Mouse (Mus musculus): ENCODE data around the gene Gucy2g. TPM values are rescaled to one million over a fixed set of nuclear protein-coding genes. Genes with fewer than 3 reads are reported as not detected.

The Gucy2g gene
- total RNA-seq (2021), result 1 to 10 TPM; 2.8 to 3.2 TPM

- intact Hi-C loops (cut with DNase I), result no loop called here
- DNase-seq (ENCODE audit: low spot score in 2 of 2), result no peak
Measured at GRCm38 (mm10) chr19:55241186-55241645, at the start of gene Gucy2g. TSS of gene Gucy2g (minus strand) at chr19:55241236.

GRCm38 (mm10) chr19:55288974-55289373 is 47.9 kb upstream of the Gucy2g start:
- no peak for DNase-seq (ENCODE audit: low spot score in 2 of 2)
- intact Hi-C loops (cut with DNase I), result no loop called here

GRCm38 (mm10) chr19:55286034-55286433 is 45.0 kb upstream of the Gucy2g start:
- intact Hi-C loops (cut with DNase I), result no loop called here
- DNase-seq (ENCODE audit: low spot score in 2 of 2), result no peak

GRCm38 (mm10) chr19:55284093-55284492 is 43.1 kb upstream of the Gucy2g start:
- no peak for DNase-seq (ENCODE audit: low spot score in 2 of 2)
- intact Hi-C loops (cut with DNase I), result no loop called here

- DNase-seq (ENCODE audit: low spot score in 2 of 2), result no peak
- intact Hi-C loops (cut with DNase I), result no loop called here
Measured at GRCm38 (mm10) chr19:55276770-55277169, 35.7 kb upstream of the Gucy2g start.

GRCm38 (mm10) chr19:55276100-55276499 is 35.1 kb upstream of the Gucy2g start:
- intact Hi-C loops (cut with DNase I), result no loop called here

GRCm38 (mm10) chr19:55273340-55273739 is 32.3 kb upstream of the Gucy2g start:
- no peak for DNase-seq (ENCODE audit: low spot score in 2 of 2)
- intact Hi-C loops (cut with DNase I), result no loop called here

More at GRCm38 (mm10) chr19:55276100-55276499, 35.1 kb upstream of the Gucy2g start:
- no peak for DNase-seq (ENCODE audit: low spot score in 2 of 2)

- intact Hi-C loops (cut with DNase I), result no loop called here
- DNase-seq (ENCODE audit: low spot score in 2 of 2), result no peak
Measured at GRCm38 (mm10) chr19:55271448-55271847, 30.4 kb upstream of the Gucy2g start.

- intact Hi-C loops (cut with DNase I), result no loop called here
- DNase-seq (ENCODE audit: low spot score in 2 of 2), result no peak
Measured at GRCm38 (mm10) chr19:55269051-55269450, 28.0 kb upstream of the Gucy2g start.

- intact Hi-C loops (cut with DNase I), result no loop called here
- DNase-seq (ENCODE audit: low spot score in 2 of 2), result no peak
Measured at GRCm38 (mm10) chr19:55268150-55268549, 27.1 kb upstream of the Gucy2g start.

- intact Hi-C loops (cut with DNase I), result no loop called here
- DNase-seq (ENCODE audit: low spot score in 2 of 2), result no peak
Measured at GRCm38 (mm10) chr19:55266786-55267185, 25.8 kb upstream of the Gucy2g start.

GRCm38 (mm10) chr19:55265269-55265668 is 24.2 kb upstream of the Gucy2g start:
- no peak for DNase-seq (ENCODE audit: low spot score in 2 of 2)
- intact Hi-C loops (cut with DNase I), result no loop called here

GRCm38 (mm10) chr19:55260389-55261184 is 19.6 kb upstream of the Gucy2g start:
- intact Hi-C loops (cut with DNase I), result no loop called here
- no peak for DNase-seq (ENCODE audit: low spot score in 2 of 2)

GRCm38 (mm10) chr19:55258514-55258913 is 17.5 kb upstream of the Gucy2g start:
- DNase-seq (ENCODE audit: low spot score in 2 of 2), result no peak
- intact Hi-C loops (cut with DNase I), result no loop called here

- intact Hi-C loops (cut with DNase I), result no loop called here
Measured at GRCm38 (mm10) chr19:55257656-55258375, 16.8 kb upstream of the Gucy2g start.

GRCm38 (mm10) chr19:55256156-55256555 is 15.1 kb upstream of the Gucy2g start:
- DNase-seq (ENCODE audit: low spot score in 2 of 2), result peak; percentile 30 to 80
- intact Hi-C loops (cut with DNase I), result no loop called here

More at GRCm38 (mm10) chr19:55257656-55258375, 16.8 kb upstream of the Gucy2g start:
- DNase-seq (ENCODE audit: low spot score in 2 of 2), result no peak

- peak; percentile 33 to 48 for DNase-seq (ENCODE audit: low spot score in 2 of 2)
- intact Hi-C loops (cut with DNase I), result loop anchor here (1.0 kb wide), 1 partner anchor 36 kb away; no protein-coding TSS in a partner anchor
Measured at GRCm38 (mm10) chr19:55254513-55255016, 13.5 kb upstream of the Gucy2g start.

GRCm38 (mm10) chr19:55253570-55254441 is 12.8 kb upstream of the Gucy2g start:
- intact Hi-C loops (cut with DNase I), result loop anchor here (1.0 kb wide), 1 partner anchor 36 kb away; no protein-coding TSS in a partner anchor
- DNase-seq (ENCODE audit: low spot score in 2 of 2), result peak; percentile 55 to 73

- intact Hi-C loops (cut with DNase I), result no loop called here
- no peak for DNase-seq (ENCODE audit: low spot score in 2 of 2)
Measured at GRCm38 (mm10) chr19:55253239-55253569, 12.2 kb upstream of the Gucy2g start.
